Mouse (Mus musculus): Measurements from ENCODE around the gene Pcnt. TPM values are rescaled to one million over a fixed set of nuclear protein-coding genes. Genes with fewer than 3 reads are reported as not detected.
A peak's percentile ranks its signal among the peaks of the same experiment; 100 is the strongest.

Gene Pcnt
- total RNA-seq, 1 experiment from 2014 or later, result 18.6 TPM

DNA sequence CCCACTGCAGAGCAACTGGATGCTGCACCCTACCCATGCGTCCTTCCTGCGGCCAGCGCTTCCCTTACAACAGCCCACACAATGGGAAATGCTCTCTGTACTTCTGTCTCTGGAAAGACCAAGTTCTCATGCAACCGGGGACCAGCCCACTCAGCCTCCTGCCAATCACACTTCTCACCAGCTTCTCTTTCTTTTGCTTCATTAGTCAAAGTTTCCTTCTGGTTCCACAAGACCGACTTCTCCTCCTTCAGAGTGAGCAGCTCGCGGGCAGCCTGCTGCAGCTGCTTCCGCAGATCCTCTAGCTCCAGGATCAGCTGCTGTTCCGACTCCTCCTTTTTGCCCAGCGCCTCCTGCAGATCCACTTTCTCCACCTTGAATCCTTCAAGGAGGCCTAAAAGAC, 34.1 kb downstream of the Pcnt start:
- no peak for DNase-seq

DNA sequence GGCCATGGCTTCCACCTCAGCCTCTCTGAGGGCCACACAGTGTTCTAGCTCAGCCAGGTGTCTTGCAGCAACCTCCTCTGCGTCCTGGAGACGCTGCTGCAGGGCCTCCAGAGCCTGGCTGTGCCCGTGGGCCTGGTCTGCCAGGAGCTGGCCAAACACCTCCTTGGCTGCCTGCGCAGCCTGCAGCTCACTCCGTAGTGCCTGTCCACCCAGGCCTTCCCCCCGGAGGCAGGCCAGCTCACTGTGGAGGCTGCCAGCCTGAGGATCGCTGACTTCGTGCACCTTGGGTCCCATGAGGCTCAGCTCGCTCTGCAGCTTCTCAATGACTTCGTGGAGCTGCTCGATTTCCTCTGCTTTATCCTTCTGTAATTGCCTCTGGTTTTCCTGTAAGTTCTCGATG, 50.0 kb downstream of the Pcnt start:
- DNase-seq, result no peak

DNA sequence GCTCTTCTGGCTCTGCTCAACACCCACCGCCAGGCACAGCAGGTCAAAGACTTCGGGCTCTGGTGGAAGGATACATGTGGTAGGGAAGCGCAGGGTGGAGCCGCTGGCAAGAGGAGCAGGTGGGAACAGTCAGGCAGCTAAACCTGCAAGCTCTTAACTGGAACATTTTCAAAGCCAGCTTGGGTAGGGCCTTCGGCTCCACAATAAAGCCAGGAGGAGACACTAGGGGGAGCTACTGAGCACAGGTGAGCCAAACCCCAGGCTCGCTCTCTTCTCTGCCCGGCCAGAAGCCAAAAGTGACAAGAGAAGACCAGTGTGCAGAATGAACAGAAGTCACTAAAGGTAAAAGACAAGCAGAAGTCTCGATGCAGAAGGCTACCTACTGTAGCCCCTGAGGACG, 50.8 kb downstream of the Pcnt start:
- peak; percentile 18 for DNase-seq

- DNase-seq, result no peak
Observed at GRCm38 (mm10) chr10:76391166-76391565, 51.4 kb downstream of the Pcnt start.

DNA sequence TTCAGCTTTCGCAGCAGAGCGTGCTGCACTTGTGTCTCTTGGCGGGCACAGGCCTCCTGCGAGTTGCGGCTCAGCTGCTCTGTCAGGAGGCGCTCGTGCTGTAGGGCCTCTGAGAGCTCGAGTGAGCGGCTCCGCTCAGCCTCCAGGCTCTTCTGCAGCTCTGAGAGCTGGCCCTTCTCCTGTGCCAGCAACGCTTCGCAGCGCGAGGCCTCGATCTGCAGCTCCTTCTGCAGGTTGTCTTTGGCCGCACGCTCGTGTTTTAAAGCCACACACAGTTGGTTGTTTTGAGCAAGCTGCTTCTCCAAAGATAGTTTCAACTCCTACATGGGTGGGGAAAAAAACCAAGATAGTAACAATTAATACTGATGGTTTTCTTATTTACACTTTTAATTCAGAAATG, 67.6 kb downstream of the Pcnt start:
- peak; percentile 46 for DNase-seq

DNA sequence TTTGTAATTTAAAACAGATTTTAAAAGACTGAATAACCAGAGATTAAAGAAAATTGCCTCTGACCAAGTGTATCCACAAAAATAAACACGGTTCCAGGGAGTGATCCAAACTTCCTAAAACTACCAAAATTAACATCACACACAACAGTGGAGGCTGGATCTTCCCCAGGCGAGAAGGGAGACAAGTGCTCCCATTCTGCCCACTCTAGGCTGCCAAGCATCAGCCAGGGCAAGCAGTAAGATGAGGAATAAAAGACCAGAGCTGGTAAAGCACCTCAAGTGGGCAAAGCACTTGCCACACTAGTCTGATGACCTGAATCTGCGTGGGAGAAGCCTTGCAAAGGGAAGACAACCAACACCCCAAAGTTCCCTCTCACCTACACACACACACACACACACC, 70.8 kb downstream of the Pcnt start:
- no peak for DNase-seq

- no peak for DNase-seq
Observed at GRCm38 (mm10) chr10:76368766-76369165, 73.8 kb downstream of the Pcnt start.

DNA sequence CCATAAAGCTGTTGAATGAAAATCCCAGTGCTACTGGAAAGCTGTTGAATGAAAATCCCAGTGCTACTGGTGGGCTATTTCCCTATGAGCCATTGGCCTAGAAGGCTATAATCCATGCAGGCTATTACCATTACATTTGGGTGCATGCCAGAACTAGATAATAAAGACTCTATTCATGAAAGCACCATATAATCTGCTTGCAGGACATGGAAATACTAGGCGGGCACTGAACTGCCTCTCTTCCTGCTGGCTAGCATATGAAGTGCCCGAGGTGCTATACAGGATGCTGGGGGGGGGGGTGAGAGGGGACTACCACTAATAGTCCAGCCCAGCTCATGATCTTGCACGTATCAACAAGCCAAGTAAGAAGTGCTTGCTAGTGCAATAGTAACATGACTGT, 79.4 kb downstream of the Pcnt start:
- no peak for DNase-seq

DNA sequence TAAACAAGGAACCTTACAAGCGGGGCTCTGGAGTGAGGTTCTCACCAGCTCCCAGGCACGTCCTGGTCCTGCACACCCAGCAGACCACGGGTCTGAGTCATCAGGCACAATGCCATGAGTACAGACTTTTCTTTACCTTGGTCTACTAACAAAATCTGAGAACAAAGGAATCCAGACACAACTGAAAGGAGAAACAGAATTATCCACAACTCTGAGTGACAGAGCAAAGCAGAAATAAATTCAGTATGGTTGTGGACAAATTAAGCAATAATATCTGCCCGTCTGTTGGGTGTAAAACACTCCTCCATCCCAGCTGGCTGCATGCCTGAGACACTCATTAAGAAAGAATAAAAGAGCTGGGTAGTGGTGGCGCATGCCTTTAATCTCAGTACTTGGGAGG, 84.1 kb downstream of the Pcnt start:
- peak; percentile 45 for DNase-seq

DNA sequence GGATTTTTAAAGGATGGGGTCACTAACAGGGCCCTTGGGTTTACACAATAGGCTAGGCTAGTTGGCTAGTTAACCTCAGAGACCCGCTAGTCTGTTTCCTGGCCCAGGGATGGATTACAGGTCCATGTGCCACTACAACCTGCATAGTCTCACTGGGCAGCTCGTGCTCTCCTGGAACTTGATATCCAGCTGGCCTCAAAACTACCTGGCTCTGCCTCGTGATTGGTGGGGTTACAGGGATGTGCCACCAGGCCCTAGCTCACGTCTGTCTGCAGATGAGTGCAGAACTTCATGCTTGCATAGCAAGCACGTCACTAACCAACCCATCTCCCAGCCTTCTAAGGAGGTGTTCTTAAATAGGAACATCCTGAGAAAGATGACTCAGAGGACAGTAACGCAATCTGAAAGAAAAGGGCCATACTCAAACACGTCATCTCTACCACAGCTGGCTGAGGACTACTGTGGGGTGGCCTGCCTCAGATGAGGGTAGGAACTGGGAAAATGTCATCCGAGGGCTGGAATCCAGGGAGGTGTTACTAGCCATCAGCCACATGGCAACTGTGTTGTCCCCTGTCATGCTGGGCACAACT, 85.2 kb downstream of the Pcnt start:
- DNase-seq, result no peak

DNA sequence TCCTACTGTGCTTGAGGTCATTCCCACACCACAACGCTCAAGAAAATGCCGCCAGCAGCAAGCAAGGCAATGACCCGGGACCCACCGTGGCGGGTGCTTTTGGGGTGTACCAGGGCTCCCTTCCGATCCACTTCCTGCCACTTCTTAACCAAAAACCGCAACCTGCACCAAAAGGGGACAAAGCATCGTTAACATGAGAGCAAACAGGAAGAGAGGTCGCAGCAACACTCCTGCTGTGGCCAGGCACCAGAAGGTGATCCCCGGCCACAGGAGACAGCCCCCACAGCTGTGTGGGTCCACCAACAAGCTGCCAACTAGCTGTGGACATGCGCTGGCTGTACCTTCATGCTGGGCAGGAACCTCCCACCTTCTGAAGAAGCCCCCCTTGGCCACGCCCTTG, 87.6 kb downstream of the Pcnt start:
- no peak for DNase-seq

GRCm38 (mm10) chr10:76353986-76354385, 88.6 kb downstream of the Pcnt start:
- peak; percentile 75 for DNase-seq

- no peak for DNase-seq
Observed at GRCm38 (mm10) chr10:76351953-76352352, 90.6 kb downstream of the Pcnt start.

- peak; percentile 78 for DNase-seq
Observed at GRCm38 (mm10) chr10:76346589-76346988, 96.0 kb downstream of the Pcnt start.

DNA sequence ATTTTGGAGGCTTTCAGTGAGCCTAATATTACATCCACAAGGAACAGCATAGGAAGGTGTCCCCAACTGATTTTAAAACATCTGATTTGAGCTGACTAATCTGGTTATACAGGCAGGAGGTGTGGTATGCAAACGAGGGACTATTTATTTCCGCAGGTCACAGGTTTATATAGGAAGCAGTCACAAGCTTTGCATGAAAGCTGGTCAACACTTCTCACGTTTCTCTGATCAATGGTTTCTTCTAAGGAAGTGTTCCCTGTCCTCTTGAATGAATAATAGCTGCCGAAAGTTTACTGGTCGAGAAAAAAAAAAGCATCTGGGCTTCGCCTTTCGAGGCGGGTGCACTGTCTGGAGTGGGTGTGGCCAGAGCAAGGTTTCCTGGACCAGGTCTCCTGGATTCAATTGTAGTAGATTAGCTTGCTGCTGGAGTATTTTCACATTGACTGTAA, 96.5 kb downstream of the Pcnt start:
- peak; percentile 41 for DNase-seq

DNA sequence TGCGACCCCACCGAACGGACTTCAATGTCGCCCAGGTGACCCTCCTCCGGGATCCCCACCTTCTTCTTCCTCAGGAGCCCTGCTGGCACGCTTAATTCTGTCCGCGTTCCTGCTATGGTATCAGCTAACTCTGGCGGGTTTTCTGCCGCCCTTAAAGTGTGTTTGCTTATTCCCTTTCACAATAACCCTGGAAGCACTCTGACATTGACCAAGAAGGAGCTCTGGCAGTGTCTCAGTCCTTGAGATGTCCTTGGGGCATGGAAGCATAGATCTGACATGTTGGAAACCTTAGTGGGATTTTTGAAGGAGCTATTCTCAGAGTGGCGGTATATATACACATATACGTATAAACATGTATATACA, 97.1 kb downstream of the Pcnt start:
- DNase-seq, result no peak

DNA sequence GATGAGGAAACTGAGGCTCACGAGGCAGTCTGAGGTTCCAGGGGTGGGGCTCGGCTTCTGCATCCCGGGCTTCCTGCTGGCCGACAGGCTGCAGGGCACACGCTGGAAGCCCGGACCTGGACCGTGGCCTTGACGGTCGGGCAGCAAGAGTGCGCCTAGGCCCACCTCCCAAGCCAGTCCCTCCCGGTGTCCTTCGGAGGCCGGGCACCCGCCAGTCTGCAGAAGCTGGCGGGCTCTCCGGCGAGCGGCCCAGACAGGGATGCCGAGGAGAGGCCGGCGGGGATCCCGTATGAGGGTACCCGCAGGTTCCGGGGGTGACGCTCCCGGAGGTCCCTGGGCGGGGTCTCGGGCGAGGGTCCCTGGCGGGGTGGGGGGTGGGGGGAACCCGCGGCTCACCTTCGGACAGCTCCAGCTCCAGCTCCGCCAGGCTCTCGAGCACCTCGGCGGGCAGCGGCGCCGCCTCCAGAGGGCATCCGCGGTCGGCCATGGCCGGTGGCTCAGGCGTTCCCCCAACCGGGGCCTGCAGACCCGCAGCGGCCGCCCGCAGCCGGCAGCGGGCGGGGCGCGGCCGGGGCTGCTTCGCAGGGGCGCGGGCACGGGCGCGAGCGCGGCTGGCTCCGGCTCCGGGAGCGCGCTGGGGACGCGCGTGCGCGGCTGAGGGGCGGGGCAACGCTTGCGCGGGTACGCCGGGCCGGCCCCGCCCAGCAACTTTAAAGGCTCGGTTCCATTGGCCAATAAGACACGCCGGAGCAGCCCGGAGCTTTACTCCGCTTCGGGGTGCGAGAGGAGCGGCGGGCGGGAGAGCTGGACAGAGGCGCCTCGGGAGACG, 97.7 kb downstream of the Pcnt start, which contains the start of gene Dip2a:
Gene Dip2a, minus strand, starts transcription at position 581 of the 829 bp plus-strand sequence.
- DNase-seq, result peak; percentile 98

DNA sequence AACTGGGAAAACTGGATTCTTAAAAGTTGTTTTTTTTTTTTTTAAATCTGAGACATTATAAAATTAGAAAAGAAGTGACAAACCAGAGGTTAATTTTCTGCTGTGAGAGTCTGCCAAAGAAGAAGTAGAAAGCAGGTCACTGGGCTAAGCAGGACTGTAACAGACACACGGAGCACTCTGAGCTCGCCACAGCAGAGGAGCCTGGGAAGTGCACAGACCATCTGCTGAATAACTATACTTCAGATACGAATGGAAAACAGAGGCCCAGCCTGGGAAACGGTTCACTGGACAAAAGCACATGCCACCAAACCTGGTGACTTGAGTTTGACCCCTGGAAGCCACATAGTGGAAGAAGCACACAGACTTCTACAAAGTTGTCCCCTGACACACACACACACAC, 108.2 kb downstream of the Pcnt start:
- DNase-seq, result no peak

DNA sequence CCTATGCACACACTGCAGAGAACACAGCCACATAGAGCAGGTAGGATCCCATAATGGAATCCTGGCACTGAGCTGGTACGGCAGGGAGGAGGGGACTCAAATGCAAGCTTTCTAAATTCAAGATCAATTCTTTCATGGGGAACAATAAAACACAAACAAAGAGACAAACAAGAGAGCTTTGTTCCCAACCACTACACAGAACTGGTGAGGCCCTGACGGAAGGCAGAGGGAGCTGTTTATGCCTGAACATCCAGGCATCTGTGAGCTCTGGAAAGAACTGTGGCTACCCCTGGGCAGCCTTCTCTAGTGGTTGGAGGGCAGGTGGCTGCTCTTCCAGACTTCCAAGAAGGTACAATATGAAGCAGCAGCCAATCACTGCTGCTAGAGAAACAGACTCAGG, 110.5 kb downstream of the Pcnt start:
- no peak for DNase-seq

DNA sequence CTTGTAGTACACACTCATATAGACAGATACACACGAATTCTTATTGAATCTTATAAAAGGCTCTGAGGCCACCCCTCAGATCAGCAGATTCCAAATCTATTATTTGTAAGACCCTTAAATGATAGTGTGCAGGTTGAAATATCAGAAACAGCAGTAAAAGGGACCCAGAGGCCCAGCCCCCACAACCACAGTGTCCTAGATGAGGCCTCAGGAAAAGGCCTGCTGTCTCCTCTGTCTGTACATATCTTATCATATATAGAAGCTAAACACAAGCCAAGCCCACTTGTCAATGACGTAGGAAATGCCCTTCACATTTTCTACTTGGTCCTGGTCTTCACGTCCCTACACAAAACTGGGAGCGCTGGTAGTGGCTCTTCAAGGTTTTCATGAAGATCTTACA, 113.5 kb downstream of the Pcnt start:
- no peak for DNase-seq

DNA sequence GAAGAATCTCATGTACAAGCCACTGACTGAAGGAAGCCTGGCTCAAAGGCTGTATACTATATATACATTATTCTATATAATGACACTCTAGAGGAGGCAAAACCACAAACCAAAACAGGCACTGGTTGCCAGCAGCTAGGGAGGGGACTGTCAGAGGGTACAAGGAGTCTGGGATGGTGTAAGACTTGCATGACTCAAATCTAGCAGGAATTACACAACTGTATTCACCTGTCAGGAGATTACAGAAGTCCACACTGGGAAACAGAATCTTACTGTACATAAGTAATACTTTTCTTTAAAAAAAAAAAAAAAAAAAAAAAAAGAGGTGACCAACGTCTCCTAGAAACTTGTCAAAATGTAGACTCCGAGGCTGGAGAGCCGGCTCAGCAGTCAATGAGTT, 114.0 kb downstream of the Pcnt start:
- DNase-seq, result no peak

DNA sequence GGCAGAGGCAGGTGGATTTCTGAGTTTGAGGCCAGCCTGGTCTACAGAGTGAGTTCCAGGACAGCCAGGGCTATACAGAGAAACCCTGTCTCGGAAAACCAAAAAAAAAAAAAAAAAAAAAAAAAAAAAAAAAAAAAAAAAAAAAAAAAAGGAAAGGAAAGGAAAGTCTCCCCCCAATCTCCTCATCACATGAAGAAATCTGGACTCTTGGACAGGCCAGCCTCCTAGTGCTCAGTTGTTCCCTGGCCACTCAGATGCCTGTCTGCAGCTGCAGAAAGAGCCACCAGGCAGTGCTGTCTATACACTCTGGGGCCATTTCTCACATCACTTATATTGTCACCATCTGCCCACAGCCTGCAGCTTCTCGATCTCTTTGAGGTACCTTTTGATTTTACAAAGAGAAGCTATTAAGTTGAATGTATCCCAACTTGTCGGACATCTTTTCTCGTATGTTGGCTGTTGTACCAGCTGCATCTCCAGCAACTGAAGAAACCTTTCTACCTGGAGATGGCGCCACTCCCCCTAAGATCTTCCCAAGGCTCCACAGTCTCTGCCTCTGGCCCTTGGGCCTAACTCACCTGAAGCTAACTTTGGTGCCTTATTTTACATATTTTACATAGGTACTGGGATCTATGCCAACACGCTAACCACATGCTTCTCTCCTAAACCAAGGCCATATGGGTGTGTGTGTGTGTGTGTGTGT, 116.1 kb downstream of the Pcnt start:
- peak; percentile 74 for DNase-seq

- DNase-seq, result no peak
Observed at GRCm38 (mm10) chr10:76317623-76318022, 125.0 kb downstream of the Pcnt start.
